Mouse (Mus musculus) bone marrow, adult 2 months (tissue): Measurements from ENCODE around the gene Ptger3.

Experiments
- CTCF ChIP-seq: fragments of 200-500 bp; IDR thresholded peaks from 2 replicates; pipeline ENCODE4 v1.5.1; 2011; ENCODE audit warnings: low read length, control low read depth; ENCODE audit not compliant: control insufficient read depth, insufficient read depth
- POLR2A ChIP-seq: fragments of 200-500 bp; IDR thresholded peaks from 2 replicates; pipeline ENCODE4 v1.6.1; 2011; ENCODE audit warnings: low read depth, mild to moderate bottlenecking, control low read depth, low read length, borderline replicate concordance; ENCODE audit not compliant: control insufficient read depth

DNA sequence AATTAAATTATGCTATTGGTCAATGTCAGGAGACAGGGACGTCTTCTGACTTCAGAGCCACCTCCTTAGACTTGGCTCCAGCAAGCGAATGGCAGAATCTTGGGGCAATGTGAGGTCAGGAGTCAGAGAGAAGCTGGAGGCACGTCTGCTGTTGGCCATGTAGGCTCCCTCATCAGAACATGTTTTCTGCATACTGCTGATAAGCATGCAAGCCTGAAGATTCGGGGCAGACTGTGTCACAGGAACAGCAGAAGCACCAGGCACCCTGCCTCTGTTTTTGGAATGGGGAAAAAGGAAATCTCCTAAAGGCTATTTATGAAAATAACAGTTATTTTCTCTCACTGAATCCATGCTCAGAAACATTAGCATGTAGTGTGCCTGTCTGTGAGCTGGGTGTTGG lies 13.6 kb downstream of the Ptger3 start:
- TF ChIP-seq POLR2A (no peak), CTCF (no peak)
